Mouse (Mus musculus): ENCODE data around the gene Zfp664. TPM values are rescaled to one million over a fixed set of nuclear protein-coding genes. Genes with fewer than 3 reads are reported as not detected.
A peak's percentile ranks its signal among the peaks of the same experiment; 100 is the strongest.

Gene Zfp664
- polyA plus RNA-seq, 1 experiment from 2014 or later = 159 TPM

GRCm38 (mm10) chr5:124847014-124847413 is 15.5 kb upstream of the Zfp664 start:
- no peak overlapping the region for H3K4me3 ChIP-seq
- 82% methylated on average over 1 of the region's 1 CpGs for WGBS
- H3K4me1 ChIP-seq = peaks cover 3% of the 10 kb centered on the region; the same call in 1 of the 2 replicates
- no peak overlapping the region for H3K27ac ChIP-seq (replicated peaks)
- no peaks in the 10 kb centered on the region for H3K36me3 ChIP-seq
- DNase-seq (ENCODE audit: low spot score) = no peak
- H3K9me3 ChIP-seq (replicated peaks) = no peaks in the 10 kb centered on the region
- H3K27me3 ChIP-seq (ENCODE audit: low read depth, poor library complexity, severe bottlenecking) = no peaks in the 10 kb centered on the region

- Histone ChIP-seq H3K4me3 (no peak overlapping the region), H3K9me3 (replicated peaks) (no peaks in the 10 kb centered on the region), H3K27me3 (ENCODE audit: low read depth, poor library complexity, severe bottlenecking) (no peaks in the 10 kb centered on the region), H3K4me1 (no peaks in the 10 kb centered on the region), H3K36me3 (no peaks in the 10 kb centered on the region), H3K27ac (replicated peaks) (no peak overlapping the region)
- 80% methylated on average over 3 of the region's 3 CpGs for WGBS
- DNase-seq (ENCODE audit: low spot score) = no peak
Observed at GRCm38 (mm10) chr5:124848994-124849393, 13.5 kb upstream of the Zfp664 start.

GRCm38 (mm10) chr5:124851572-124851971 is 10.9 kb upstream of the Zfp664 start:
- Histone ChIP-seq H3K4me3 (no peak overlapping the region), H3K4me1 (no peaks in the 10 kb centered on the region), H3K27ac (replicated peaks) (no peak overlapping the region), H3K9me3 (replicated peaks) (no peaks in the 10 kb centered on the region), H3K27me3 (ENCODE audit: low read depth, poor library complexity, severe bottlenecking) (no peaks in the 10 kb centered on the region), H3K36me3 (no peaks in the 10 kb centered on the region)
- WGBS = 49% methylated on average over 4 of the region's 4 CpGs
- no peak for DNase-seq (ENCODE audit: low spot score)

GRCm38 (mm10) chr5:124852294-124852693 is 10.2 kb upstream of the Zfp664 start:
- Histone ChIP-seq H3K27me3 (ENCODE audit: low read depth, poor library complexity, severe bottlenecking) (no peaks in the 10 kb centered on the region), H3K4me1 (no peaks in the 10 kb centered on the region), H3K9me3 (replicated peaks) (no peaks in the 10 kb centered on the region), H3K36me3 (no peaks in the 10 kb centered on the region), H3K4me3 (no peak overlapping the region), H3K27ac (replicated peaks) (no peak overlapping the region)
- 44% methylated on average over 2 of the region's 2 CpGs for WGBS
- no peak for DNase-seq (ENCODE audit: low spot score)

GRCm38 (mm10) chr5:124853079-124853478 is 9.4 kb upstream of the Zfp664 start:
- Histone ChIP-seq H3K27ac (replicated peaks) (no peak overlapping the region), H3K36me3 (no peaks in the 10 kb centered on the region), H3K4me1 (no peaks in the 10 kb centered on the region), H3K4me3 (no peak overlapping the region), H3K27me3 (ENCODE audit: low read depth, poor library complexity, severe bottlenecking) (no peaks in the 10 kb centered on the region), H3K9me3 (replicated peaks) (no peaks in the 10 kb centered on the region)
- WGBS = 91% methylated on average over 2 of the region's 2 CpGs
- no peak for DNase-seq (ENCODE audit: low spot score)

- no peak overlapping the region for H3K4me3 ChIP-seq
- H3K9me3 ChIP-seq (replicated peaks) = no peaks in the 10 kb centered on the region
- H3K27ac ChIP-seq (replicated peaks) = no peak overlapping the region
- no peak for DNase-seq (ENCODE audit: low spot score)
- H3K4me1 ChIP-seq = no peaks in the 10 kb centered on the region
- H3K27me3 ChIP-seq (ENCODE audit: low read depth, poor library complexity, severe bottlenecking) = peaks cover 4% of the 10 kb centered on the region; the same call in 1 of the 2 replicates
- H3K36me3 ChIP-seq = no peaks in the 10 kb centered on the region
- 90% methylated on average over 4 of the region's 4 CpGs for WGBS
Observed at GRCm38 (mm10) chr5:124854202-124854601, 8.3 kb upstream of the Zfp664 start.

- peaks cover 35% of the 10 kb centered on the region for H3K4me1 ChIP-seq
- no peaks in the 10 kb centered on the region for H3K9me3 ChIP-seq (replicated peaks)
- peaks cover 32% of the 10 kb centered on the region for H3K27me3 ChIP-seq (ENCODE audit: low read depth, poor library complexity, severe bottlenecking)
- H3K27ac ChIP-seq (replicated peaks) = no peak overlapping the region
- peaks cover 4% of the 10 kb centered on the region for H3K36me3 ChIP-seq
- H3K4me3 ChIP-seq = no peak overlapping the region
- peak; percentile 22 for DNase-seq (ENCODE audit: low spot score)
- WGBS = 22% methylated on average over 5 of the region's 5 CpGs
Observed at GRCm38 (mm10) chr5:124860013-124860412, 2.5 kb upstream of the Zfp664 start.

- no peaks in the 10 kb centered on the region for H3K9me3 ChIP-seq (replicated peaks)
- DNase-seq (ENCODE audit: low spot score) = peak; percentile 39
- H3K27me3 ChIP-seq (ENCODE audit: low read depth, poor library complexity, severe bottlenecking) = peaks cover 32% of the 10 kb centered on the region
- H3K4me3 ChIP-seq = peak overlapping the region; percentile 74
- under 1% methylated on average over 33 of the region's 33 CpGs for WGBS
- peaks cover 18% of the 10 kb centered on the region for H3K36me3 ChIP-seq
- H3K27ac ChIP-seq (replicated peaks) = peak overlapping the region; percentile 95
- H3K4me1 ChIP-seq = peaks cover 36% of the 10 kb centered on the region
Observed at GRCm38 (mm10) chr5:124861463-124861862, 1.0 kb upstream of the Zfp664 start.

GRCm38 (mm10) chr5:124862871-124863741 is 615 bp downstream of the Zfp664 start:
- H3K4me3 ChIP-seq = peak overlapping the region; percentile 74
- peak overlapping the region; percentile 95 for H3K27ac ChIP-seq (replicated peaks)
- peaks cover 32% of the 10 kb centered on the region for H3K27me3 ChIP-seq (ENCODE audit: low read depth, poor library complexity, severe bottlenecking)
- DNase-seq (ENCODE audit: low spot score) = peak; percentile 64
- WGBS = under 1% methylated on average over 87 of the region's 88 CpGs
- H3K36me3 ChIP-seq = peaks cover 34% of the 10 kb centered on the region
- H3K9me3 ChIP-seq (replicated peaks) = no peaks in the 10 kb centered on the region
- peaks cover 41% of the 10 kb centered on the region for H3K4me1 ChIP-seq

GRCm38 (mm10) chr5:124868981-124869380 is 6.5 kb downstream of the Zfp664 start:
- peaks cover 27% of the 10 kb centered on the region for H3K4me1 ChIP-seq
- no peak overlapping the region for H3K27ac ChIP-seq (replicated peaks)
- H3K36me3 ChIP-seq = peaks cover 83% of the 10 kb centered on the region
- 59% methylated on average over 4 of the region's 4 CpGs for WGBS
- DNase-seq (ENCODE audit: low spot score) = peak; percentile 37
- no peaks in the 10 kb centered on the region for H3K9me3 ChIP-seq (replicated peaks)
- no peak overlapping the region for H3K4me3 ChIP-seq
- H3K27me3 ChIP-seq (ENCODE audit: low read depth, poor library complexity, severe bottlenecking) = no peaks in the 10 kb centered on the region

GRCm38 (mm10) chr5:124872033-124872432 is 9.5 kb downstream of the Zfp664 start:
- Histone ChIP-seq H3K4me3 (no peak overlapping the region), H3K27ac (replicated peaks) (no peak overlapping the region), H3K27me3 (ENCODE audit: low read depth, poor library complexity, severe bottlenecking) (no peaks in the 10 kb centered on the region), H3K4me1 (peaks cover 16% of the 10 kb centered on the region), H3K36me3 (peaks cover 87% of the 10 kb centered on the region), H3K9me3 (replicated peaks) (no peaks in the 10 kb centered on the region)
- WGBS = 90% methylated on average over 2 of the region's 2 CpGs
- DNase-seq (ENCODE audit: low spot score) = no peak

- no peak for DNase-seq (ENCODE audit: low spot score)
- Histone ChIP-seq H3K4me3 (no peak overlapping the region), H3K9me3 (replicated peaks) (no peaks in the 10 kb centered on the region), H3K36me3 (peaks cover 83% of the 10 kb centered on the region), H3K27me3 (ENCODE audit: low read depth, poor library complexity, severe bottlenecking) (no peaks in the 10 kb centered on the region), H3K4me1 (peaks cover 11% of the 10 kb centered on the region), H3K27ac (replicated peaks) (no peak overlapping the region)
- 94% methylated on average over 3 of the region's 3 CpGs for WGBS
Observed at GRCm38 (mm10) chr5:124873096-124873495, 10.6 kb downstream of the Zfp664 start.

GRCm38 (mm10) chr5:124873890-124874601 is 11.6 kb downstream of the Zfp664 start:
- H3K9me3 ChIP-seq (replicated peaks) = no peaks in the 10 kb centered on the region
- H3K36me3 ChIP-seq = peaks cover 79% of the 10 kb centered on the region

More at GRCm38 (mm10) chr5:124873890-124874601, 11.6 kb downstream of the Zfp664 start:
- no peak for DNase-seq (ENCODE audit: low spot score)
- Histone ChIP-seq H3K27me3 (ENCODE audit: low read depth, poor library complexity, severe bottlenecking) (no peaks in the 10 kb centered on the region), H3K4me3 (no peak overlapping the region), H3K27ac (replicated peaks) (no peak overlapping the region), H3K4me1 (peaks cover 11% of the 10 kb centered on the region)
- 89% methylated on average over 6 of the region's 6 CpGs for WGBS
